Mouse (Mus musculus) regulatory T cell (primary cell): Measurements from ENCODE around the gene Washc4.

ENCODE experiments used
- in situ Hi-C: fragments of 300-600 bp; cut with MboI, MseI; formaldehyde crosslinking; loops from one replicate; pipeline ENCODE4 v1.15.1; 2025; ENCODE audit warnings: high pct_unique_total_duplicates

The Washc4 gene

GRCm38 (mm10) chr10:83632806-83633374, 89.3 kb downstream of the Washc4 start:
- in situ Hi-C loops: loop anchor here (10.0 kb wide), 1 partner anchor 1842 kb away; no protein-coding TSS in a partner anchor

- in situ Hi-C loops: loop anchor here (10.0 kb wide), 1 partner anchor 1840 kb away; no protein-coding TSS in a partner anchor
These were observed 90.9 kb downstream of the Washc4 start for GRCm38 (mm10) chr10:83634461-83634860.

- in situ Hi-C loops: loop anchor here (10.0 kb wide), 1 partner anchor 1839 kb away; no protein-coding TSS in a partner anchor
These were observed 92.6 kb downstream of the Washc4 start for GRCm38 (mm10) chr10:83636191-83636590.

- in situ Hi-C loops: loop anchor here (10.0 kb wide), 1 partner anchor 1838 kb away; no protein-coding TSS in a partner anchor
These were observed 93.7 kb downstream of the Washc4 start for GRCm38 (mm10) chr10:83637295-83637694.

- in situ Hi-C loops: loop anchor here (10.0 kb wide), 1 partner anchor 1835 kb away; no protein-coding TSS in a partner anchor
These were observed 96.4 kb downstream of the Washc4 start for GRCm38 (mm10) chr10:83639881-83640386.

GRCm38 (mm10) chr10:83641641-83642040, 98.1 kb downstream of the Washc4 start:
- in situ Hi-C loops: no loop called here

GRCm38 (mm10) chr10:83644167-83644566, 100.6 kb downstream of the Washc4 start:
- in situ Hi-C loops: no loop called here

- in situ Hi-C loops: no loop called here
These were observed 101.5 kb downstream of the Washc4 start for GRCm38 (mm10) chr10:83644865-83645715.

GRCm38 (mm10) chr10:83645716-83645990, 102.1 kb downstream of the Washc4 start:
- in situ Hi-C loops: no loop called here
